Mouse (Mus musculus): ENCODE measurements around the gene Gm20721. TPM values are rescaled to one million over a fixed set of nuclear protein-coding genes. Genes with fewer than 3 reads are reported as not detected.

Gm20721 gene
- total and polyA plus RNA-seq, 2 experiments from 2014 or later = 10.5 TPM; not detected in 1

GRCm38 (mm10) chr2:174285921-174286470 is 60.5 kb downstream of the Gm20721 start:
- 53% methylated on average over 34 of the region's 34 CpGs for WGBS
- Histone ChIP-seq H3K4me2 (ENCODE audit: low read depth) (no peak overlapping the region), H3K27ac (ENCODE audit: low read depth, low read length) (no peak overlapping the region), H3K4me1 (ENCODE audit: insufficient read depth) (no peaks in the 10 kb centered on the region), H3K9me3 (ENCODE audit: low read length) (no peaks in the 10 kb centered on the region), H3K27me3 (ENCODE audit: insufficient read depth, low read length) (peaks cover 40% of the 10 kb centered on the region), H3K36me3 (ENCODE audit: insufficient read depth) (peaks cover 41% of the 10 kb centered on the region), H3K9ac (no peak overlapping the region), H3K4me3 (ENCODE audit: low read depth, low read length) (no peak overlapping the region)
- DNase-seq = no peak
- TF ChIP-seq CTCF (IDR thresholded peaks at IDR 0.05; ENCODE audit: low read depth) = no peak
- no peak for ATAC-seq

- ATAC-seq = no peak
- peak overlapping the region; percentile 26 for H3K4me3 ChIP-seq (ENCODE audit: low read depth, low read length)
- H3K4me1 ChIP-seq (ENCODE audit: insufficient read depth) = no peaks in the 10 kb centered on the region
- H3K9ac ChIP-seq = no peak overlapping the region
- TF ChIP-seq CTCF (IDR thresholded peaks at IDR 0.05; ENCODE audit: low read depth) = no peak
- H3K36me3 ChIP-seq (ENCODE audit: insufficient read depth) = peaks cover 41% of the 10 kb centered on the region
- WGBS = 51% methylated on average over 58 of the region's 58 CpGs
- H3K9me3 ChIP-seq (ENCODE audit: low read length) = no peaks in the 10 kb centered on the region
- peak overlapping the region; percentile 37 for H3K4me2 ChIP-seq (ENCODE audit: low read depth)
- peaks cover 40% of the 10 kb centered on the region for H3K27me3 ChIP-seq (ENCODE audit: insufficient read depth, low read length)
- no peak overlapping the region for H3K27ac ChIP-seq (ENCODE audit: low read depth, low read length)
- no peak for DNase-seq
Observed at GRCm38 (mm10) chr2:174284807-174285457, 61.6 kb downstream of the Gm20721 start.

GRCm38 (mm10) chr2:174284011-174284410 is 62.5 kb downstream of the Gm20721 start, which contains the start of gene Gnas:
Gene Gnas (plus strand): TSS chr2:174284320.
- Histone ChIP-seq H3K4me3 (ENCODE audit: low read depth, low read length) (peak within 1 kb of the TSS; percentile 26), H3K36me3 (ENCODE audit: insufficient read depth) (peaks cover 41% of the 10 kb centered on the region), H3K9me3 (ENCODE audit: low read length) (no peaks in the 10 kb centered on the region), H3K27ac (ENCODE audit: low read depth, low read length) (no peak within 1 kb of the TSS), H3K4me2 (ENCODE audit: low read depth) (peak within 1 kb of the TSS; percentile 37), H3K4me1 (ENCODE audit: insufficient read depth) (no peaks in the 10 kb centered on the region), H3K9ac (no peak within 1 kb of the TSS), H3K27me3 (ENCODE audit: insufficient read depth, low read length) (peaks cover 40% of the 10 kb centered on the region)
- peak; percentile 70 for DNase-seq
- WGBS = 54% methylated on average over 19 of the region's 19 CpGs
- peak; percentile 76 for TF ChIP-seq CTCF (IDR thresholded peaks at IDR 0.05; ENCODE audit: low read depth)
- peak; percentile 67 for ATAC-seq

- no peak for TF ChIP-seq CTCF (IDR thresholded peaks at IDR 0.05; ENCODE audit: low read depth)
- DNase-seq = no peak
- Histone ChIP-seq H3K9ac (no peak overlapping the region), H3K27ac (ENCODE audit: low read depth, low read length) (no peak overlapping the region), H3K27me3 (ENCODE audit: insufficient read depth, low read length) (peaks cover 40% of the 10 kb centered on the region), H3K36me3 (ENCODE audit: insufficient read depth) (peaks cover 41% of the 10 kb centered on the region), H3K4me1 (ENCODE audit: insufficient read depth) (no peaks in the 10 kb centered on the region), H3K9me3 (ENCODE audit: low read length) (no peaks in the 10 kb centered on the region), H3K4me2 (ENCODE audit: low read depth) (peak overlapping the region; percentile 37), H3K4me3 (ENCODE audit: low read depth, low read length) (peak overlapping the region; percentile 12; the same call in 1 of the 2 replicates)
- ATAC-seq = no peak
- 46% methylated on average over 11 of the region's 11 CpGs for WGBS
Observed at GRCm38 (mm10) chr2:174283341-174283740, 63.2 kb downstream of the Gm20721 start.

Other genes starting within 250 kb of the Gm20721 start
- gene Npepl1, start 236.4 kb downstream of the Gm20721 start, total RNA-seq (2014; rRNA removed) = 9.5 and 15.1 TPM in 2 replicates
- gene Npepl1, start 236.4 kb downstream of the Gm20721 start, polyA plus RNA-seq (2015; fragmentation: Nextera tagmentation; extraction: Ambion mirVana) = 17.0 TPM in 2 replicates
- gene Gnas, start 62.4 kb downstream of the Gm20721 start, total RNA-seq (2014; rRNA removed) = 1,201 and 1,512 TPM in 2 replicates
- 1,404 and 1,604 TPM in 2 replicates for gene Gnas, start 62.4 kb downstream of the Gm20721 start, polyA plus RNA-seq (2015; fragmentation: Nextera tagmentation; extraction: Ambion mirVana)
- 45.6 and 65.6 TPM in 2 replicates for gene Nelfcd, start 69.1 kb upstream of the Gm20721 start, total RNA-seq (2014; rRNA removed)
- 75.7 and 90.7 TPM in 2 replicates for gene Nelfcd, start 69.1 kb upstream of the Gm20721 start, polyA plus RNA-seq (2015; fragmentation: Nextera tagmentation; extraction: Ambion mirVana)
- 53.9 and 59.9 TPM in 2 replicates for gene Ctsz, start 92.3 kb upstream of the Gm20721 start, total RNA-seq (2014; rRNA removed)
- gene Ctsz, start 92.3 kb upstream of the Gm20721 start, polyA plus RNA-seq (2015; fragmentation: Nextera tagmentation; extraction: Ambion mirVana) = 72.3 and 74.7 TPM in 2 replicates
- 0.38 TPM in 1 of 2 replicates, not detected in the other for gene Tubb1, start 104.0 kb upstream of the Gm20721 start, total RNA-seq (2014; rRNA removed)
- gene Tubb1, start 104.0 kb upstream of the Gm20721 start, polyA plus RNA-seq (2015; fragmentation: Nextera tagmentation; extraction: Ambion mirVana) = 0.11 TPM in 1 of 2 replicates, not detected in the other
- 587 and 783 TPM in 2 replicates for gene Atp5e, start 117.4 kb upstream of the Gm20721 start, total RNA-seq (2014; rRNA removed)
- 714 and 873 TPM in 2 replicates for gene Atp5e, start 117.4 kb upstream of the Gm20721 start, polyA plus RNA-seq (2015; fragmentation: Nextera tagmentation; extraction: Ambion mirVana)
- gene Prelid3b, start 126.4 kb upstream of the Gm20721 start, total RNA-seq (2014; rRNA removed) = 68.7 and 77.2 TPM in 2 replicates
- gene Prelid3b, start 126.4 kb upstream of the Gm20721 start, polyA plus RNA-seq (2015; fragmentation: Nextera tagmentation; extraction: Ambion mirVana) = 106 and 107 TPM in 2 replicates

Measured in forebrain, postnatal 0 days (tissue).